Mouse (Mus musculus) liver, adult 2 months (tissue): ENCODE measurements at regions not wholly inside any gene's neighbourhood (a gene's known extent, or its start where the extent isn't known, plus 50 kb on each side); places are given as distances from the start of the nearest gene placed in this dataset.

ENCODE experiments used
- CTCF ChIP-seq: fragments of 200-500 bp; IDR thresholded peaks from 2 replicates; pipeline ENCODE4 v1.5.1; 2011; ENCODE audit warnings: low read depth, low read length, control low read depth
- POLR2A ChIP-seq: fragments of 200-500 bp; IDR thresholded peaks from 2 replicates; pipeline ENCODE4 v1.6.1; 2011; ENCODE audit warnings: low read length, control low read depth; ENCODE audit not compliant: insufficient read depth; ENCODE audit errors: extremely low read depth

- TF ChIP-seq POLR2A (no peak), CTCF (no peak)
Observed at GRCm38 (mm10) chr16:70016980-70017379, 153.4 kb upstream of the Speer2 start.
